Comparison of ENCODE assay signal across 9 mouse cellular contexts in genomic region chr2:126599005-126599404, GRCm38 (mm10). TPM values are rescaled to one million over a fixed set of nuclear protein-coding genes. Genes with fewer than 3 reads are reported as not detected.
DNase-seq lines count a peak whose midpoint lies in the region; ATAC-seq lines count a peak whose summit lies in the region.
"Had no signal": no experiment of that assay in that cellular context is flagged by ENCODE, and none has a peak within 500 bp of the region (broad histone marks: within the 10 kb centered on the region; RNA-seq: fewer than 3 reads in every experiment).

No protein-coding gene starts in this region.

- WGBS in kidney, embryonic 15.5 days, result 14% methylated on average over 3 of the region's 3 CpGs
- WGBS in embryonic facial prominence, embryonic 14.5 days, result 8% methylated on average over 3 of the region's 3 CpGs

- ATAC-seq in kidney, embryonic 15.5 days (replicated peaks; ENCODE audit: low FRiP score), result peak; percentile 52; the same call in 1 of the 2 replicates
- peak; percentile 59 for ATAC-seq in embryonic facial prominence, embryonic 14.5 days (ENCODE audit: low read depth)

- no peak overlapping the region for H3K27ac ChIP-seq in kidney, embryonic 15.5 days
- no peak overlapping the region for H3K27ac ChIP-seq in embryonic facial prominence, embryonic 14.5 days (replicated peaks; ENCODE audit: low read depth, low read length)
- H3K27ac ChIP-seq: neural tube, embryonic 12.5 days had no signal

- no peaks in the 10 kb centered on the region for H3K36me3 ChIP-seq in kidney, embryonic 15.5 days
- no peaks in the 10 kb centered on the region for H3K36me3 ChIP-seq in embryonic facial prominence, embryonic 14.5 days (ENCODE audit: control insufficient read depth, insufficient read depth, low read length)
- H3K36me3 ChIP-seq: neural tube, embryonic 12.5 days had no signal

- intact Hi-C loops in left cerebral cortex, postnatal 25 days (cut with DNase I), result loop anchor here (2.0 to 10.0 kb wide), 2 partner anchors 64 to 406 kb away; partner anchors contain the start of gene Ap4e1

- peaks cover 12% of the 10 kb centered on the region for H3K4me1 ChIP-seq in kidney, embryonic 15.5 days
- H3K4me1 ChIP-seq in embryonic facial prominence, embryonic 14.5 days (ENCODE audit: control insufficient read depth, insufficient read depth, low read length), result 0 out of 2 replicates have a peak, but pooled peaks cover 3% of the 10 kb centered on the region
- H3K4me1 ChIP-seq: neural tube, embryonic 12.5 days had no signal

- 0 out of 2 replicates have a peak, but pooled peaks cover 2% of the 10 kb centered on the region for H3K27me3 ChIP-seq in kidney, embryonic 15.5 days
- no peaks in the 10 kb centered on the region for H3K27me3 ChIP-seq in embryonic facial prominence, embryonic 14.5 days (replicated peaks; ENCODE audit: control insufficient read depth, insufficient read depth, low read length)
- H3K27me3 ChIP-seq: neural tube, embryonic 12.5 days had no signal

- no peak for DNase-seq in kidney, postnatal 36 days
- DNase-seq in NIH3T3 (ENCODE audit: low read depth), result peak; percentile 60
- DNase-seq in embryonic facial prominence, embryonic 14.5 days (ENCODE audit: low spot score), result peak; percentile 67
- peak; percentile 73 for DNase-seq in naive thymus-derived CD4-positive, alpha-beta T cell, adult 2 months (ENCODE audit: low read depth)
- DNase-seq in frontal cortex, postnatal 14 days (ENCODE audit: low spot score in 2 of 2), result no peak
- DNase-seq in left cerebral cortex, postnatal 25 days (ENCODE audit: low spot score in 2 of 2), result no peak
- no peak for DNase-seq in layer of hippocampus, postnatal 25 days (ENCODE audit: extremely low spot score in 1 of 2, low spot score in 1 of 2)

- H3K9me3 ChIP-seq in kidney, embryonic 15.5 days (replicated peaks), result no peaks in the 10 kb centered on the region
- H3K9me3 ChIP-seq in embryonic facial prominence, embryonic 14.5 days (ENCODE audit: control insufficient read depth, low read length), result no peaks in the 10 kb centered on the region
- H3K9me3 ChIP-seq: neural tube, embryonic 12.5 days had no signal

- H3K4me3 ChIP-seq in kidney, embryonic 15.5 days (replicated peaks), result no peak overlapping the region
- no peak overlapping the region for H3K4me3 ChIP-seq in embryonic facial prominence, embryonic 14.5 days (ENCODE audit: low read depth, low read length)
- H3K4me3 ChIP-seq: neural tube, embryonic 12.5 days had no signal

- no peak overlapping the region for H3K9ac ChIP-seq in kidney, embryonic 15.5 days
- H3K9ac ChIP-seq in embryonic facial prominence, embryonic 14.5 days (ENCODE audit: low read depth, low read length), result no peak overlapping the region
- H3K9ac ChIP-seq: neural tube, embryonic 12.5 days had no signal

- no peak overlapping the region for H3K4me2 ChIP-seq in kidney, embryonic 15.5 days
- peak overlapping the region; percentile 21; the same call in 1 of the 2 replicates for H3K4me2 ChIP-seq in embryonic facial prominence, embryonic 14.5 days (ENCODE audit: low read depth, low read length)
- H3K4me2 ChIP-seq: neural tube, embryonic 12.5 days had no signal

RNA-seq across cellular contexts. Expression of gene Hdc, which starts 20.1 kb away (rescaled TPM):
- 85.0 and 102 TPM in 2 replicates for polyA plus RNA-seq in kidney, embryonic 15.5 days (2015; fragmentation: Nextera tagmentation; extraction: Ambion mirVana)
- 32.0 and 67.6 TPM in 2 replicates for polyA plus RNA-seq in embryonic facial prominence, embryonic 14.5 days (2014; fragmentation: Nextera tagmentation; extraction: Ambion mirVana)
- 1 to 10 TPM in 1 of 2 experiments, under 1 TPM in 1; 0.55 to 1.1 TPM for total RNA-seq in left cerebral cortex, postnatal 25 days (2021)
- 1 to 10 TPM in 1 of 2 experiments, under 1 TPM in 1; 0.84 to 1.4 TPM for total RNA-seq in layer of hippocampus, postnatal 25 days (2021)

RNA-seq across cellular contexts. Expression of gene Slc27a2, which starts 46.8 kb away (rescaled TPM):
- polyA plus RNA-seq in kidney, embryonic 15.5 days (2015; fragmentation: Nextera tagmentation; extraction: Ambion mirVana), result 32.9 and 35.3 TPM in 2 replicates
- polyA plus RNA-seq in embryonic facial prominence, embryonic 14.5 days (2014; fragmentation: Nextera tagmentation; extraction: Ambion mirVana), result 10.4 and 10.8 TPM in 2 replicates
- total RNA-seq in left cerebral cortex, postnatal 25 days (2021), result 1 to 10 TPM; 6.0 to 6.2 TPM
- 10 to 100 TPM; 10.7 to 11.6 TPM for total RNA-seq in layer of hippocampus, postnatal 25 days (2021)

Comparison
In these comparisons a context has a peak if more than half of its experiments do, and no peak if none do; other contexts are left out.
1. DNase-seq: peak in NIH3T3 (single experiment), embryonic facial prominence, embryonic 14.5 days (single experiment) and naive thymus-derived CD4-positive, alpha-beta T cell, adult 2 months (single experiment); none in kidney, postnatal 36 days (0 of 2), frontal cortex, postnatal 14 days (0 of 2), left cerebral cortex, postnatal 25 days (0 of 2) and layer of hippocampus, postnatal 25 days (0 of 2).